Mouse (Mus musculus) left cerebral cortex, adult 11 months (tissue): ENCODE measurements around the gene Tcf7l2.
A peak's percentile ranks its signal among the peaks of the same experiment; 100 is the strongest.

Experiments used
- DNase-seq: peaks from one replicate; pipeline ENCODE4 v3.0.0; 2022; ENCODE audit warnings: low spot score

Gene Tcf7l2

DNA sequence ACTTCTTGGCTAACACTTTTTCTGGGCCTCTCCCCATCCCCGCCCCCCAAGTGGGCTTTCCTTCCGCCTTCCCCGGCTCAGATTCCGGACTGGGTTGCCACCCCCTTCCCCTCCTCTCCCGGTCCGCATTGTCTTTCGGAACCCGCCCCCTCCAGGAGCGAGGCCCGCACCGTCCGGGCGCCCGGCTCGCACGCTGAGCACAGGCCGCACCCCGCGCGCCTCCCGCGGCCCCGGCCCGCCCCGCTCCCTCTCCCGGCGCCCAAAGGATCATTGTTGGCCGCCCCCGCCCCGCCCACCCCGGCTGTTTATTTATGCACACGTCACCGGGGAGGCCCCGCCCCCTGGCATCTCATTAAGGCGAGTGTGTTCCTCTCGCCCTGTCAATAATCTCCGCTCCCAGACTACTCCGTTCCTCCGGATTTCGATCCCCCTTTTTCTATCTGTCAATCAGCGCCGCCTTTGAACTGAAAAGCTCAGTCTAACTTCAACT lies at the start of gene Tcf7l2:
Gene Tcf7l2, plus strand, starts transcription at position 382 of the 490 bp plus-strand sequence.
- DNase-seq: peak; percentile 70

DNA sequence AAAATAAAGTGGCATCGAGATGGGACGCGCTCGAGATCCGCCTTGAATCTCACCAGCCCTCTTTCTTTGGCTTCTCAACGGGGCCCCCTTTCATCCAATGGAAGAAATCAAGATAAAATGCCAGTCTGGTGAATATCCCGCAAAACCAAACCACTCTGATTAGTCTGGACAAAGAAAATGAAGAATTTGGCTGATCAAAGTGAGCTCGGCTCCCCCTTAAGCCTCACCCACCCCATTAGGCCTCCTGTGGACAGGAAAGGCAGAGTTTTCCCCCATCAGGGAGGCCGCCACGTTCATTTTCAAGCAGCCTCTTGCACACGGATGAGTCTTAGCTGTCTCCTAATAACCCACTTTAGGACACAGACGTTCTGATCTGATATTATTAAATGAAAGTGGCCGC lies 47.0 kb upstream of the Tcf7l2 start:
- DNase-seq: no peak

DNA sequence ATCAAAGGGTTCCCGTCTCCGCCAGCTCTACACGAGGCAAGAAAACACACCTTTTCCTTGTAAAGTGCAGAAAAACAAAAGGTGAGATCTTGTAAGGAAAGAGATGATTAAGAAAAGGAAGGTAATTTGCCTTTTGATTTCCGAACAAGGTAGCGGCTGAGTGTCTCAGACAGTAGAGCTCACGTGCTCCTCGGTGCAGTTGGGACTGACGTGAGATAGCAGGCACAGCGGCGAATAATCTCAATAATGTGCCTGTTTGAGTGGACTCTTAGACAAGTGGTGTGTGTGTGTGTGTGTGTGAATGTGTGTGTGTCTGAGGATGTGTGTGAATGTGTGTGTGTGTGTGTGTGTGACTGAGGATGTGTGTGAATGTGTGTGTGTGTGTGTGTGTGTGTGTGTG lies 46.2 kb upstream of the Tcf7l2 start:
- no peak for DNase-seq

DNA sequence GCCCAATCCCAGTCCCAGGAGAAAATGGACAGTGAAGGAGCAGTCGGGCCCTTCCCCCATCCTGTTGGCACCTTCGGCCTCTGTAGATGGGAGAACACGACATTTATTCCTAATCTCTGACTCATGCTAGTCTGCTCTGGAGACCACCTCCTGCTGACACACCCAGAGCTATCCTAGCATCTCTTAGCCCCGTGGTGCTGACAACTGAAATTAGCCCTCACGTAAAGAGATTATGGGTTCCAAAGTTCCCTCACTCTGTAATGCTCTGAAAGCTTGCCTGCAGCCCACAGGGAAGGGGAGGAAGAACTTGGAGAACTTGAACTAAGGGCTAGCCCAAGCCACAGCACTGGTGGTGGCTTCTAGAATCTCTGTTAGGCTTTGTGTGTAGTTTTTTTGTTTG lies 42.7 kb upstream of the Tcf7l2 start:
- DNase-seq: no peak

DNA sequence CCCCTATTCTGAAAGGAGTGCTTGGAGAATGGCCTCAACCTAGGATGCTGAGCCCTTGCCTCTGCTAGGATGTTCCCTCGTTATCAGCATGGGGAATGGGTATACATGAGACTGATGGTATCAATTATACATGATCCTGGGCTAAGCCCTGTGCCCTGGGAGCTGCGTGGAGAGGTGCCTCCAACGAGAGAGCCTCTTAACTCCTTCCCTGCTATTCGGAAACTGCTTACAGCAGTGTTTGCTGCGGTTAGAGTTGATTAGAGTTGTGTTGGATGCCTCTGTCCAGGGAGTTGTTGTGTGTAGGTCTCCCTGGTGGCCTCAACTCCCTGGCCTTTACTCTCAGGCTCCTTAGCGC lies 41.4 kb upstream of the Tcf7l2 start:
- no peak for DNase-seq

DNA sequence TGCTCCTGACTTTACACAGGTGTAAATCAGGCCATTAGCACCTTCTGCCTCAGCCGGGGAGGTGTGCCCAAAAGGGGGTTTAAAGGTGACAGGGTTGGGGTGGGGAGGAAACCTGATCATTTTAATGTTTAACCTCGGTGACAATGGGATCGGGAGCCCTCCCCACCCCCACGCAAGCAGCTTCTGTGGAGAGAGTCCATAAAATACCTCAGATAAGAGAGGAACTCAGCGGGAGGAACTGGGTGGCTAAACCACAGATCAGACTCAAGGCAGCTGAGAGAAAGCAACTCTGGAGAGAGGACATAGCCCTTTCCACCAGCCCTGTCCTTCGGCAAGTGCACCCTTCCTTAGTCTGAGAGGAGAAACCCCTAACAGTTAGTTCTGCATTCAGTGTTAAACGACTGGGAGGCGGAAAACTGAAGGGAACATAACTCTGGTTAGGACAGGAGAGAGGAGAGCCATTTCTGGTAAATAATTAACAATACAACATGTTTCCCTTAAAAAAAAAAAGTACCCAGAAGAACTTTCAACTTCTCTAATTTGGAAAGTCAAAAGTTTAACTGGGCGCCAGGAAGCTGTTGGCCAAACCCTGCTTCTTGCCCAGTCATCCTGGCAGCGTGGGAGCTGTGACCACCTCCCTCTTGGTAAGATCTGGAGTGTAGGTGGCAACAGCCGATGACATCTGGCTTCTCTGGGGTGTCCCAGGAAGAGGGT lies 40.9 kb upstream of the Tcf7l2 start:
- no peak for DNase-seq

DNA sequence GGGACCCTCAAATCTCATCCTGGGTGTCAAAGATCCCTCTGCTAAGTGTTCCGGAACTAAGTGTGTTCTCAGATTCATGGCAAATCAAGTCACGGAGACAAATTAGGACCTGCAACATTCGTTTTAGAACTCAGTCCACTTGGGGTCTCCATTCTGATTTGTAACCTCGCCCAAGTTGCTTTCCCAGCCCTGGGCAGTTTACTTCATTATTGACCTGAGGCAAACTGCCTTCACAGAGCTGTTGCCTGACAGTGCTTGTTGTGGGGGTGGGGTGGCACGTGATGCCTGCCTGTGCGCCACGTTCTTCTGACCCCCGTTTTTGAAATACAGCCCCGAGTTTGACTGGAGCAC lies 40.4 kb upstream of the Tcf7l2 start:
- no peak for DNase-seq

DNA sequence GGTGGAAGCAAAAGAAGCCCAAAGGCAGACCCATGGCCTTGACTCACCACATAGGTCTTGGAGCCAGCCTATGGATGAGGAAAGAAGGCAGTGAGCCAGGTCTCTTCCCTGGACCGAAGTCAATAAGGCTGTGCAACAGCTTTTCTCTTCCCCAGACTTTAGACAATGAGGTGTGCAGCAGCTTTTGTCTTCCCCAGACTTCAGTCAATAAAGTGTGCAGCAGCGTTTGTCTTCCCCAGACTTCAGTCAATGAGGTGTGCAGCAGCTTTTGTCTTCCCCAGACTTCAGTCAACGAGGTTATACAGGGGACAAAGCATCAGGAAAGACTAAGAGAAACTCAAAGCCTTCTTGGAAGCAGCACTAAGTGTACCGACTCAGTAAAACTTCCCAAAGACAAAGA lies 39.5 kb upstream of the Tcf7l2 start:
- DNase-seq: no peak

DNA sequence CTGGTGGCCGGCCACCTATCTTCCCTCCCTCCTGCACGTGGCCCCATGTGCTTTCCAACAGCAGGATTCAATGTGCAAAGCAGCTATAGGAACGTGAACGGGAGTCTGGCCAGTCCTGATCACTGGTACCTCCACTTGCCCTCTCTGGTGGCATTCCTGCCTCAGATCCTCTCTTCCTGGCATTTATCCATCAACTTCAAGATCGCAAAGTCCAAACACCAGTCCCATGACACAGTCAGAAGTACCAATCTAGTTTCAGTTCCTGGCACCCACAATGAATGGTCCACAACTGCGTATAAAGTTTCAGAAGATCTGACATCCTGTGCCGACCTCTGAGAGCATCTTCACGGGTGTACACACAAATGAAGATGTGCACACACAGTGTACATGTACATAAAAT lies 38.9 kb upstream of the Tcf7l2 start:
- no peak for DNase-seq

DNA sequence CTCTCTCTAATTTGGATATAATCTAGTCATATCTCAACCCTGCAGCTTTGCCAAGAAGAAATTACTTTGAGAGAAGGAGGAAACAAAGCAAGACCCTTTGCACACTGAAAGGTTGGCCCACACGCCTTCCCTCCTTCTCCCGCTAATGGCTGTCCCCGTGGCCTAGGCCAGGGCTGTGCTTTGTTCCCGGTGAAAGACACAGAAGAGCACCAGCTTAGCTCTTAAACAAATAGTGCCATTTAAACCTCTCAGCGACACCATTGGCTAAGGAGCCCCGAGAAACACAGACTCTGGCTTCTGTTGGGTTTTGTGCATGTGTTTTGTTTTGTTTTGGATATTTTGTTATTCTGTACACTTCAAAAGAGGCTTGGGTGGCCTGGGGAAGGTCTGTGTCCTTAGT lies 37.5 kb upstream of the Tcf7l2 start:
- DNase-seq: no peak

DNA sequence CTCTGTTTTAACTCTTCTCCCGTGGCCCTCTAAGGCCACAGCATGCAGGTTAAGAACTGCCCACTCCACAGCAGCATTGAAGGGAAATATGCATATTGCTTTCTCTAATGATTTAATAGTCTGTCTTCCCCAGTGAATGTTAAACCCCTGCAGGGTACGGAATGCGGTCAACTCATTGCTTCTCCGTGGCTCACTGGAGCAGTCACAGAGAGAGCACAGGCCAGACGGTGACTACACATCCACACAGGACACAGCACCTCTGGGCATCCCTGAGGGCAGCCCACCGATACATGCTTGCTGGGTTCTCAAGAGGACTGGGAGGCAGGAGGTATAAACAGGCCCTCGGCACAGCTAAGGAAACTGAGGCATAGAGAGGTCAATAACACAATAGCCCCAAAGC lies 35.3 kb upstream of the Tcf7l2 start:
- DNase-seq: no peak

DNA sequence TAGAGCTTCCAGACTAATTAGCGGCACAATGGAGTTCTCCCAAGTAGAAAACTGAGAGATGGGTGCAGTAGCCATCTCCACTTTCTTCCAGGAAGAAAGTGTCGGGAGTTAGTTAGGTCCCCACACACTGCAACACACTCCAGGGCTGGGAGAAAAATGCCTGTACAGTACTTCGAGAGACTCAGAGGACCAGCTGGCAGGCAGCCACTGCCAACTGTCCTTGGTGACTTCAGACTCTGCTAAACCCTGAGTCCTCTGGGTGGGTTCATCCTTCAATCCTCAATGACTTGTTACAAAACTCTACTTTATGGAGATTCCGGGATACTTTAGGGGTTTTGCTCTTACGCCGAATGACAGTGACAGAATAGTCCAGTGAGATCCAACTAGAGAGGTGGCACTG lies 34.8 kb upstream of the Tcf7l2 start:
- no peak for DNase-seq

DNA sequence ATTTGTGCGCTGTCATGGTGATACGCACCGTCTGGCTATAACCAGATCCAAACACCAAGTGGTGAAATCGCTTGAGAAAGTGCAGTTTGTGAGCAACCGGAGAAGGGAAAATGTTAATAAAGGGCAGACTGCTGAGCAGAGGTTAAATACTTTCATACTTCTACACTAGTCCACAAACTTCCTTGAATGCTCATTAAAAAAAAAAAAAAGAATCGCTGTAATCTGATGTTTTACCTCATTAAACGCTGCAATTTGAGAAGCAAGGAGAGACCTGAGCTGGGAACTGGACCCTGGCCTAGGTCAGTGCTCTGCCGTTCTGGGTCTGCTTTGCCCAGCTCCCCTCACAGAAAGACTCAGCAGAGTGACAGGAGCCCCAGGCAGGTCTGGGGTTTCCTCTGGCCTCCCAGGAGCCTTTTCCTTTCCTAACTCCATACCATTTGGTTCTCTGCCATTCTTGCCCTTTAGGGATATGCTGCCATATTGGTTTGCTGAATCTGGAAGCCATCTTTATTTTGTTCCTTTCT lies 33.5 kb upstream of the Tcf7l2 start:
- no peak for DNase-seq

DNA sequence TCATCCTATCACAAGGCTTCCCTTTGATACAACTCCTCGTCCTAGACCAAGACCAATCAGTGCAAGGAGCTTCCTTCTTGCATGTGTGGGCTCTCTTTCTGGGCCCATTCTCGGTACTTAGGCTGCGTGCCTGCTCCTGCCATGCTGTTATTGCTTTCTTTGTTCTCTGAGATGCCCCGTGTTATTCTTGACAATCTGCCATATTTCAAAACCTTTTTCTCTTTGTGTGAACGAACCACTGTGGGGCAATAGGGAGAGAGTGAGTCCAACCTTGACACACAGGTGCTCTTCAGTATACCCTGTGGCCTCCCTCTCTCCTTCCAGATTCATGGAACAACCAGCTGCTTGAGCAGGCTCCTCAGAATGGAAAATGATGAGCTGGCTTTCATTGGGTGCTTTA lies 30.8 kb upstream of the Tcf7l2 start:
- DNase-seq: no peak

DNA sequence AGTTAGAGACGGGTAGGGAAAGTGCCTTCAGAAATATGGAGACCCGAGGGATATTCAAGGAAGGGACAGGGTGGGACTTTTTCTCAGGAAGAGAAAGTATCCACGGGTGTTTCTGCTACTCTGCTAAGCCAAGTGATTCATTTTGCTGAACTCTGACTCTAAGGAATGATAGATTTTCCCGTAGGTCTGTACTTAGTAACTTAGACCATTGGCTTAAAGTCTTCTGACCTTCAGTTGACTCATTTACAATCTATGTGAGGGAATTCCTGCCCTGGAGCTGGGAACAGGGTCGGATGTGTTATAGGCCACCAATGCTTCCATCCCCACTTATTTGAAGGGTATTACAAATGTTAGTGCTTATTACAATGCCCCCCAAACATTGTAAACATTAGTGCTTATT lies 29.9 kb upstream of the Tcf7l2 start:
- no peak for DNase-seq

DNA sequence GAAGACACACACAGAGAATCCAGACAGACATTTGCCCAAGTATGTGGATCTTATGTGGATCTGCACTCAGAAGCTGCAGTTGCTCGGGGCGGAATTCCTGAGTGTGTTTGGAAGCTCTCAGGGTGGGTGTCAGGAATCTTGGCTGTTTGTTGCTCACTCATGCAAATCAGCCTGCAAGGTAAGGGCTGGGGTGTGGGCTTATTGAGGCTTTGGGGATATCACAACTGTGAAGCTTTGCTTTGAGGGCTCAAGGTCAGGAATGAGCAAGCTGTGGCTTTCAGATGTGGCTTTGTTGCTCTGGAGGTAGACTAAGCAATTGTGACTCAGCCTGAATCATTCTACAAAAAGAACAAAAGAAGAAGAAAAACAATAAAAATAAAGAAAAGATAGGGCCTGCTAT lies 28.9 kb upstream of the Tcf7l2 start:
- no peak for DNase-seq

DNA sequence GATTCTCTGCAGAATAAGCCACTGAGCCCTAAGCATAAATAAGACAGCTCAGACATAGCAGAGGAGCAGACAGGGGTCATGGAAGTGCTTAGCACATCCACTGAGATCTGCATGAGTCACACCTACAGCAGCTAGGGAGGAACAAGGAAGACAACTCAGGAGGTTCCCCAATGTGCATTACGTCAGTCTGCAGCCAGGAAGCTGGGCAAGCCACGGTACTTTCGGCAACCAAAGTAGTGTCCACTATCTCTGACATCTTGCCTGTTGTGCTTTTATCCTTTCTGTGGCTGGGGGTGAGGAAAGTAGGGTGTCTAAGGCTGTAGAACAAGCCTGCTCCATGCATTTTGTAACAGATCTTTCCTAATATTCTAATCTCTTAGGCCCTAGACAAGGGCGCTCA lies 27.6 kb upstream of the Tcf7l2 start:
- DNase-seq: no peak

DNA sequence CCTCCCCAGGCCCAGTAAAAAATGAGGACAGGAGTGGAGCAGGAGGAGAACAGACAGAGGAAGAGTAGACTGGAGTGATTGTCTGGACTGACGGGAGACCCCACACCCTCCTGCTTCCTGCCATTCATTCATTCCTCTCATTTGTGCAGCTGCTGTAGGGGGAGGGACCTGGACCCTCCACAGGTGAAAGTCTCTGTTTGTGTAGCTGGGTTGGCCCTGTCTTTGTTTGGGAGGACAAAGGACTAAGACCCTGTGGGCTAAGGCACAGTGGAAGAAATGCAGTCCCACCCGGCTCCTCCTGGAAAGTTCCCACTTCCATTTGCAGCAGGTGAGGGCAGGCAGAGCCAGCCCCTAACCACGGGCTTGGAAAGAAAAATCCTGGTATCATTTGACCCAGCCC lies 27.0 kb upstream of the Tcf7l2 start:
- no peak for DNase-seq

DNA sequence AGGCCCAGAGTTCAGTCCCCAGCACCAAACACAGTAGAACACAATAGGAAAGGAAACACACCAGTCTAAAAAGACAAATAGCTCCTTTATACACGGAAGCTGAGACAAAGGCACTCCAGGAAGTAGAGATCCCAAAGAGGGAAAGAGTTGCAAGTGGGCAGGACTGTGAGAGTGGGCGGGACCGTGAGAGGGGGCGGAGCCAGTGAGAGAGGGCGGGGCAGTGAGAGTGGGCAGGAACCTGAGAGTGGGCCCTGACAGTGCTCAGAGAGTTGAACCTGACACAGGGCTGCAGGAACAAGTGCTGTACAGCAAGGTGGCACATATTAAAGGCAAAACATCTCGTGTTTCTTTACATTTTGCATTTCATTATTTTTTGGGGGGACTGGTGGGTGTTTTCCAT lies 22.5 kb upstream of the Tcf7l2 start:
- DNase-seq: no peak

DNA sequence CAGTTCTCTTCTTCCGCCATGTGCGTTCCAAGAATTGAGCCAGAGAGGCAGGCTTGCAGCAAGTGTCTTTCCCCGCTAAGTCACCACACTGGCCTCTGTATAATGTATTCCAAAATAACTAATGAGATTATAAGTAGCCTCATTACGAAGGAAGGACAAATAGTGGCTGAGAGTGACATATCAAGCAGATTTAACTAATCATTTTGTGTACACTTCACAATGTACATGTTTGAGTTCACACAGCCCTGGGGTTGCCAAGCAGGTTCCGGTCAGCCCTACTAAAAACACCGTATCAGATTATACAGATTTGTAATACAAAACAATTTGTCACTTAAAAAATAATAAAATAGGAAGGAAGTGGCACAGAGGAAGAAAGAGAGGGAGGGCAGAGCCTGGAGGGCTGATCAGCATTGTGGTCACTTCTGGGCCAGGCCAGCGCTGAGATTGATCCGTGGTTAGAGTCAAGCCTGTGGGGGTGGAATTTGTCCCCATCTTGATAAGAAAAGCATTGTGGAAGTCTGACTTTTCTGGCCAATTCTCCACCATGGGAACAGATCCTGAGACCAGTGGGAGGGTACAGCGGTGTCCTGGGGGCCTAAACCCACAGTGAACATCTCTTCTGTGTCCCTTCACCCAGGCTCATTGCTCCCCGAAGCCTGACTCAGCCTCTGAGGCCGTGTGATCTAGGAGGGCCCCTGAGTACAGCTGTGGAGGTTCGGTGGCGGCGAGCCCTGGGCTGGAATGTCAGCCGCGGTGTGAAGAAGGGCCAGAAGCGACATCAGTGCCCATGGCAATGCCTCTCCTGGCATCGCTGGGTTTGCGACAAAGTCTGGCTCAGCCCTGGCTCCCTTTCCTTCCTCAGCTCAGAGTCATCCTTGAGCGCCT lies 21.9 kb upstream of the Tcf7l2 start:
- DNase-seq: no peak

DNA sequence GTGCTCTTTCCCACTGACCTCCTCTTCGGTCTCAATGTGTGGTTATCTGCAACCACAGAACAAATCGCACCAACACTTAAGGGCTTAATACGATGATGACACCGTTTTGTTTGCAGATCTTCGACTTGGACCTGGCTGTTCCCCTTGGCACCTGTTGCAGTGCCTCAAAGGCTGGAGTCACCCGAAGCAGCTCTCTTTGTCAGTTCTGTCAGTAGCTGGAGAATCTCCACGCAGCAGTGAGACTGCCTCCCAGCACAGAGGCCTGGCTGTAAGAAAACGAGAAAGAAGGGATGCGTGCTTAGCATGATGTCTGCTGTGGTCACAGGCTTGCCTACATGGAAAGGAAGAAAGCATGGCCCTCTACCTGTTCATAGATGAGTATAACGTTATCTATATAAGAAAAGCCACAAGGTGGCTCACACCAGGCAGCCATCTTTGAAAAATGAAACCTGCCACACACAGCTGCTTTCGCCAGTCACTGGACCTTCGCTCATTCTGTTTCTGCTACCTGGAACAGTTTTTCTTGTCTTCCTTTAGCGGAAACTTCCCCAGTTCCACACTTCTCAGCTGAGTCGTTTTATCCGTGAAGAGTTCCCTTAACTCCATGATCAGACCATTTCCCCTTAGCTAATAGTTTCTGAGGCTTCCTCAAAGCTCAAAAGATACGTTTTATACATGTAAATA lies 21.1 kb upstream of the Tcf7l2 start:
- DNase-seq: no peak

DNA sequence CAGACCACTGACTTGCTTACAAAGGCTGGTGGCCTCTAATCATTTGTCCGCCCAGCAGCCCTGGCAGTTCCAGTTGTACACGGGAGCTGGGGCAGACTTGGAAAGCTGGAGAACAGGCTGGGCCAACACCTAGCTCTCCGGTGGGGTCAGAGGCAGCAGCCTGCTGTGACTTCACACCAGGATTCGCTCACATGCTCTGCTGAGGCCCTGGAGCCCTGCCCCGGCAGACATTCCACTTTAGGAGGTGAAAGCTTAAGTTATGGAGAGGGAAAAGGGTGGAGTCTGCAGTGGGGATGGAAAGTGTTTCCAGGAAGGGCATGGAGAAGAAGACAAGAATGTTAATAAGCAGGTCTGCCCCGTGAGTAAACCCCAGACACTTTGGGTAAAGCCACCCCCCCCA lies 19.2 kb upstream of the Tcf7l2 start:
- no peak for DNase-seq

DNA sequence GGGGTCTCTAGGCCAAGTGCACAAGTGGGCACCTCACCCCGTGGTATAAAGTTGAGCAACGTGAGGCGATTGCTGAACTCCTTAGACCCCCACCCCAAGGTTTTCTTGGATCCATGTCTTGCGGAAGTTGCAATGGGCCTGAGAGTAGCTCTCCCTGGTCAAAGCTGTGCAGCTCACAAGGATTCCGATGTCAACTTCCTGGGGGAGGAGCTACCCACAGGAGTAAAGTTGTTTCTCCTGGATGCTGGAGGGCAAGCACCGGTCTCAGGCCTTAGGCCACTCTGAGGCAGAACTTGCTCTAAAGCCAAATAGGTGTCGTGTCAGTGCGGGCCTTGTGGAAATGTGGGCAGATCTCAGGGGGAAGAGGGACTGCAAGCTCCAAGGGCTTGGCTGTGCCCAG lies 12.2 kb upstream of the Tcf7l2 start:
- no peak for DNase-seq
